Mouse (Mus musculus) E14TG2a.4 (cell line): ENCODE data around the gene Mup20.
"Not testable (repeated sequence)": the region's sequence is repeated elsewhere in the genome, so short reads cannot be mapped to it uniquely, and the experiment has no call there.

Source experiments
- H3K27me3 ChIP-seq: 2 replicates; pipeline ENCODE4 v1.6.1; 2014; ENCODE audit warnings: low read length, control low read depth; ENCODE audit not compliant: insufficient read depth
- H3K36me3 ChIP-seq: 2 replicates; pipeline ENCODE4 v1.6.1; 2014; ENCODE audit warnings: low read length, control low read depth; ENCODE audit not compliant: insufficient read depth
- H3K4me1 ChIP-seq: replicated peaks from 2 replicates; pipeline ENCODE4 v1.6.1; 2014; ENCODE audit warnings: low read depth, low read length, control low read depth
- H3K4me3 ChIP-seq: replicated peaks from 2 replicates; pipeline ENCODE4 v1.5.1; 2014; ENCODE audit warnings: mild to moderate bottlenecking, low read length
- H3K9me3 ChIP-seq: 2 replicates; pipeline ENCODE4 v1.6.1; 2014; ENCODE audit warnings: low read length, control low read depth
- CTCF ChIP-seq: conservative IDR thresholded peaks from 2 replicates; pipeline ENCODE4 v1.5.1; 2014; ENCODE audit warnings: low read length
- NANOG ChIP-seq: IDR thresholded peaks from 2 replicates; pipeline ENCODE4 v1.6.1; 2014; ENCODE audit warnings: borderline replicate concordance, low read length, mixed read lengths
- POU5F1 ChIP-seq: IDR thresholded peaks from 2 replicates; pipeline ENCODE4 v1.6.1; 2014; ENCODE audit warnings: low read length, borderline replicate concordance

Mup20 gene

GRCm38 (mm10) chr4:62054058-62054457 lies at the start of gene Mup20:
Gene Mup20, minus strand, starts transcription at chr4:62054158.
- H3K36me3 ChIP-seq, H3K9me3 ChIP-seq, H3K4me3 ChIP-seq, H3K27me3 ChIP-seq, H3K4me1 ChIP-seq: not testable (repeated sequence)

DNA sequence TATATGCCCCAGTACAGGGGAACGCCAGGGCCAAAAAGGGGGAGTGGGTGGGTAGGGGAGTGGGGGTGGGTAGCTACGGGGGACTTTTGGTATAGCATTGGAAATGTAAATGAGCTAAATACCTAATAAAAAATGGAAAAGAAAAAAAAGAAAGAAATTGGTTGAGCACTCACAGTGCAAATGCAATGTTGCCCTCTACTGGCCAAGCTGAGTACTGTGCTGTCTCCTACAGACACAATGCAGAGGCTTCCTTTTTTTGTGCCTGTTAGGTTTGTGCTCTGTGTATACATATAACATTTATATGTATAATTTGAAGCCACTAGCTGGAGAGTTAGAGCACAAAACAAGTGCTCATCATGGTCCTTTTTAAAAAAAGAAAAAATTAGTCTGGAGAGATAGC lies 49.4 kb upstream of the Mup20 start:
- TF ChIP-seq CTCF: peak; percentile 69
- H3K27me3 ChIP-seq, H3K36me3 ChIP-seq, H3K4me3 ChIP-seq, H3K4me1 ChIP-seq: not testable (repeated sequence)
- peaks cover 21% of the 10 kb centered on the region for H3K9me3 ChIP-seq

DNA sequence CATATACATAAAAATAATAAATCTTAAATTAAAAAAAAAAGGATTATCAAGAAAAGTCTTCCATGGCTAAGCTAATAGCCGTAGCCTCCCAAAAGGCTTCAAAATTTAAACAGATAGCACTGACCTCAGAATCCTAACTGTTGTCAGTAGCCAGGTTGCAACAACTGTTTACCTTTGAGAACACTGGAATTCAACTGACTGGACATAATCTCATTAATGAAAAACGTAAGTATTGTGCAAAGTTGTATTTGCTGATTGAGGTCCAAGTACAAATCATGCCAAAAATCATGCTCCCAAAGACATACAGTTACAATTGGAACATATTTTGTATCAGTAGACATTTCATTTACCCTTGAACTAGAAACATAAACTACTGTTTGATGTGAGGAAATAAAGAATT lies 34.0 kb upstream of the Mup20 start:
- Histone ChIP-seq H3K27me3 (no peaks in the 10 kb centered on the region), H3K4me1 (no peaks in the 10 kb centered on the region; the same call in 1 of the 2 replicates), H3K36me3 (no peaks in the 10 kb centered on the region), H3K9me3 (peaks cover 14% of the 10 kb centered on the region), H3K4me3 (no peak overlapping the region)
- TF ChIP-seq CTCF: no peak

DNA sequence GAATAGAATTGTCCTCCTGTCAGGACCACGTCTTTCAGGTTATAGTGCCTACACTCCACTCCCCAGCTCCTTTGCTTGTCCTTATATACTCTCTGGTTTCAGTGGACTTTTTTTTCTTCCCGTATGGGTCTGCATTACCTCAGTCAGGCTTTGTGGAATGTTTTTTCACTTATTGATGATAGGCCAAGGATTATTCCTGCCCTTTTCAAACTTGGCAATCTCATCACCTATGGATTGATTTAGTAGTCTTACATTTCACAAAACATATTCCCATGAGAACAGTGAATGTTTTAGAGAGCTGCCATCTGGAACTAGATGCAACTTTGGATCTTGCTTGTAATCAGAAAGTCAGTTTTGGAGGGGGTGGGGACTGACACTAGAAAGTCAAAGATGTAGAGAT lies 33.3 kb upstream of the Mup20 start, which contains the start of gene Mup3:
TSS of gene Mup3 (minus strand) at position 102 of the 400 bp plus-strand sequence.
- H3K9me3 ChIP-seq: peaks cover 10% of the 10 kb centered on the region
- H3K36me3 ChIP-seq: no peaks in the 10 kb centered on the region
- H3K4me1 ChIP-seq: no peaks in the 10 kb centered on the region; the same call in 1 of the 2 replicates
- no peaks in the 10 kb centered on the region for H3K27me3 ChIP-seq
- TF ChIP-seq CTCF (no peak), POU5F1 (no peak), NANOG (no peak)
- H3K4me3 ChIP-seq: no peak within 1 kb of the TSS

GRCm38 (mm10) chr4:62082755-62083154 lies 28.8 kb upstream of the Mup20 start:
- Histone ChIP-seq H3K9me3 (no peaks in the 10 kb centered on the region), H3K36me3 (no peaks in the 10 kb centered on the region), H3K4me1 (no peaks in the 10 kb centered on the region), H3K4me3 (no peak overlapping the region), H3K27me3 (no peaks in the 10 kb centered on the region)
- TF ChIP-seq NANOG (no peak), POU5F1 (no peak), CTCF (no peak)

DNA sequence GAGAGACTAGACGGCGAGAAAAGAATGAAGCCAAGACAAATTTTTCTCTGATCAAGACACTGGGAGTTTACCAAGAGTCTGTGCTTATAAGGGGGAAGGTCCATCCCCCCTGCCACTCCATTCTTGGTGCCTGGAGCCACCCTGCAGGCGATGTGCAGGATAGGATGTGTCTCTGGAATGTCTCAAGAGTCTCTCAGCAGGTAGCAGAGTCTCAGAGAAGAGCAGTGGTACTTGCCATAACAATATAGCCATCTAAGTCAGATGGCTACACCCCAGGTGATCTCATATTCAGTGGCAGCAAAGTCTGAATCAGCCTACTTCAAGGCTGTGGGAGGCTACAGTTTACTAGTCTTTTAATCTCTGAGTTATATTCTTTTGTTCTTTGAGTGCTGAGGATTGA lies 21.2 kb upstream of the Mup20 start:
- no peaks in the 10 kb centered on the region for H3K4me1 ChIP-seq
- TF ChIP-seq POU5F1: no peak
- TF ChIP-seq NANOG: peak; percentile 89
- H3K4me3 ChIP-seq: no peak overlapping the region
- no peaks in the 10 kb centered on the region for H3K27me3 ChIP-seq
- H3K9me3 ChIP-seq: peaks cover 57% of the 10 kb centered on the region
- H3K36me3 ChIP-seq: no peaks in the 10 kb centered on the region

DNA sequence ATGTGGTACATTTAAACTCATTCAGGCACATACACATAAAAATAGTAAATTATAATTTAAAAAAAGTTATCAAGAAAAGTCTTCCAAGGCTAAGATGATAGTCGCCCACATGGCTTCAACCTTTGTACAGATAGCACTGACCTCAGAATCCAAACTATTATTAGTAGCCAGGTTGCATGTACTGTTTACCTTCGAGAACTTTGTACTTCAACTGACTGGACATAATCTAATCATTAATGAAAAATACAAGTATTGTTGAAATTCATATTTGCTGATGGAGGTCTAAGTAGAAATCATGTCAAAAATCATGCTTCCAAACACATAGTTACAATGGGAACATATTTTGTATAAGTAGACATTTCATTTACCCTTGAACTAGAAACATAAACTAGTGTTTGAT lies 822 bp upstream of the Mup20 start:
- not testable (repeated sequence) for H3K4me1 ChIP-seq, H3K4me3 ChIP-seq, H3K36me3 ChIP-seq, H3K9me3 ChIP-seq, H3K27me3 ChIP-seq

GRCm38 (mm10) chr4:62026281-62026680 lies 27.7 kb downstream of the Mup20 start:
- TF ChIP-seq POU5F1: no peak
- TF ChIP-seq CTCF: no peak
- no peak for TF ChIP-seq NANOG
- H3K4me1 ChIP-seq: peaks cover 11% of the 10 kb centered on the region
- no peak overlapping the region for H3K4me3 ChIP-seq
- H3K27me3 ChIP-seq: no peaks in the 10 kb centered on the region
- H3K9me3 ChIP-seq: peaks cover 41% of the 10 kb centered on the region
- H3K36me3 ChIP-seq: no peaks in the 10 kb centered on the region

- peaks cover 41% of the 10 kb centered on the region for H3K9me3 ChIP-seq
- no peaks in the 10 kb centered on the region for H3K27me3 ChIP-seq
- H3K4me3 ChIP-seq: no peak overlapping the region
- peaks cover 11% of the 10 kb centered on the region for H3K4me1 ChIP-seq
- no peaks in the 10 kb centered on the region for H3K36me3 ChIP-seq
- TF ChIP-seq POU5F1 (no peak), NANOG (no peak; the same call in 1 of the 2 replicates), CTCF (no peak)
These were observed 29.6 kb downstream of the Mup20 start for GRCm38 (mm10) chr4:62024256-62024959.

DNA sequence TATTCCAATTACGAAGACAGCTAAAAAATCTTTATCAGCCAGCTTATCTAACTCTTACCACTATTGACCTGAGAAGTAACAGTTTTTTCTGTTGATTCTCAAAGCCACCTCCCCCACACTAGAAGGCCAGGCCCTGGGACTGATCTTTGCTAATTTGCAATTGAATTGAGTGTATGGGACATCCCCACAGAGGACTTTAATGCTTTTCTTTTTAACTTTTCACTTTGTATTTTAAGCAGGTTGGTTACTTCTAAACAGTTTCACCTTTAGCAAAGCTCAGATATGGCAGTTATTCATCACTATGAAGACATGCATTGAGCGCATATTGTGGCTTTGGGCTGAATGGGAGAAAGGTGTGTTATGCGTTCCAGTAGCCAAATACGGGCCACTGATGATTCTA lies 30.3 kb downstream of the Mup20 start:
- H3K4me3 ChIP-seq: no peak overlapping the region

More for the DNA sequence above, 30.3 kb downstream of the Mup20 start:
- no peaks in the 10 kb centered on the region for H3K27me3 ChIP-seq
- H3K36me3 ChIP-seq: no peaks in the 10 kb centered on the region
- H3K9me3 ChIP-seq: peaks cover 48% of the 10 kb centered on the region
- TF ChIP-seq POU5F1: no peak
- TF ChIP-seq NANOG: peak; percentile 58; the same call in 1 of the 2 replicates
- TF ChIP-seq CTCF: no peak
- peaks cover 11% of the 10 kb centered on the region for H3K4me1 ChIP-seq
